Mouse (Mus musculus): ENCODE data around the gene Trappc2. TPM values are rescaled to one million over a fixed set of nuclear protein-coding genes. Genes with fewer than 3 reads are reported as not detected.

The Trappc2 gene
- total RNA-seq, 2 experiments from 2014 or later, result 56.1 to 59.8 TPM

Other genes starting within 250 kb of the Trappc2 start
- 100 to 1,000 TPM; 716 to 752 TPM for gene Gpm6b, start 201.7 kb upstream of the Trappc2 start, total RNA-seq (2021)
- 1 to 10 TPM; 4.5 to 5.1 TPM for gene Ofd1, start 130 bp downstream of the Trappc2 start, total RNA-seq (2021)
- 10 to 100 TPM; 38.5 to 39.0 TPM for gene Rab9, start 39.3 kb downstream of the Trappc2 start, total RNA-seq (2021)
- gene Tceanc, start 78.0 kb downstream of the Trappc2 start, total RNA-seq (2021), result 1 to 10 TPM; 2.0 to 2.2 TPM
- 1 to 10 TPM; 5.0 to 5.4 TPM for gene Egfl6, start 145.1 kb downstream of the Trappc2 start, total RNA-seq (2021)

Measured in layer of hippocampus, postnatal 25 days (tissue).